Mouse (Mus musculus) lung, embryonic 14.5 days (tissue): Measurements from ENCODE around the gene Gxylt2. TPM values are rescaled to one million over a fixed set of nuclear protein-coding genes. Genes with fewer than 3 reads are reported as not detected.

Experiments used
- ATAC-seq: fragments of 200-750 bp; cut with Nextera tagmentation; 2 replicates; pipeline ENCODE4 v1.8.0; 2017; ENCODE audit warnings: mild to moderate bottlenecking, moderate TSS enrichment, moderate library complexity; ENCODE audit not compliant: insufficient read depth
- DNase-seq: peaks from one replicate; pipeline ENCODE4 v3.0.0-alpha.2; 2015
- H3K27ac ChIP-seq: fragments of 300-500 bp; sonication (generic); 2 replicates; pipeline ENCODE4 v1.5.1; 2014; ENCODE audit warnings: low read depth, mild to moderate bottlenecking, moderate library complexity
- H3K27me3 ChIP-seq: fragments of 300-500 bp; sonication (generic); 2 replicates; pipeline ENCODE4 v1.6.1; 2014; ENCODE audit warnings: low read length, control low read depth; ENCODE audit not compliant: insufficient read depth
- H3K36me3 ChIP-seq: fragments of 300-500 bp; sonication (generic); 2 replicates; pipeline ENCODE4 v1.6.1; 2014; ENCODE audit warnings: control low read depth; ENCODE audit not compliant: insufficient read depth
- H3K4me1 ChIP-seq: fragments of 300-500 bp; sonication (generic); 2 replicates; pipeline ENCODE4 v1.6.1; 2014; ENCODE audit warnings: antibody characterized with exemption, control low read depth; ENCODE audit not compliant: insufficient read depth
- H3K4me2 ChIP-seq: fragments of 300-500 bp; sonication (generic); 2 replicates; pipeline ENCODE4 v1.6.1; 2014; ENCODE audit warnings: mild to moderate bottlenecking
- H3K4me3 ChIP-seq: fragments of 300-500 bp; sonication (generic); 2 replicates; pipeline ENCODE4 v1.5.1; 2014; ENCODE audit warnings: low read depth, low read length
- H3K9ac ChIP-seq: fragments of 300-500 bp; sonication (generic); 2 replicates; pipeline ENCODE4 v1.6.1; 2014
- H3K9me3 ChIP-seq: fragments of 300-500 bp; sonication (generic); 2 replicates; pipeline ENCODE4 v1.6.1; 2016; ENCODE audit warnings: low read depth, low read length, control low read depth
- CTCF ChIP-seq: IDR thresholded peaks from 2 replicates; pipeline ENCODE4 v1.5.1; 2016; ENCODE audit warnings: antibody characterized with exemption, low read depth
- WGBS: fragments of 180-500 bp; shearing (Covaris S2); extraction: QIAGEN DNeasy Blood & Tissue Kit; methylation state at CpG from one replicate; pipeline ENCODE4 v1.1.7; 2014; 5-methylcytosine and 5-hydroxymethylcytosine counted together
- polyA plus RNA-seq: library from polyadenylated mRNA; unstranded; fragments of >200 nt; fragmentation: Nextera tagmentation; extraction: Ambion mirVana; gene quantifications from 2 replicates; pipeline ENCODE4 v1.2.1, GENCODE M21; 2014

The Gxylt2 gene
- polyA plus RNA-seq, 1 experiment from 2014 or later = 6.0 TPM

GRCm38 (mm10) chr6:100715296-100715828 is 10.8 kb downstream of the Gxylt2 start:
- peak overlapping the region; percentile 47; the same call in 1 of the 2 replicates for H3K27ac ChIP-seq
- H3K4me1 ChIP-seq = no peaks in the 10 kb centered on the region; the same call in 1 of the 2 replicates
- H3K4me3 ChIP-seq = no peak overlapping the region
- no peaks in the 10 kb centered on the region for H3K27me3 ChIP-seq
- no peak overlapping the region for H3K9ac ChIP-seq
- TF ChIP-seq CTCF = no peak
- H3K36me3 ChIP-seq = no peaks in the 10 kb centered on the region
- no peak overlapping the region for H3K4me2 ChIP-seq
- no peak for DNase-seq
- ATAC-seq = no peak; the same call in 1 of the 2 replicates
- no peaks in the 10 kb centered on the region for H3K9me3 ChIP-seq
- WGBS = 55% methylated on average over 8 of the region's 8 CpGs

GRCm38 (mm10) chr6:100716152-100716551 is 11.6 kb downstream of the Gxylt2 start:
- TF ChIP-seq CTCF = no peak
- no peak overlapping the region for H3K4me2 ChIP-seq
- no peak overlapping the region for H3K27ac ChIP-seq
- ATAC-seq (peak; percentile 45; the same call in 1 of the 2 replicates), DNase-seq (peak; percentile 32)
- WGBS = 36% methylated on average over 7 of the region's 7 CpGs
- no peaks in the 10 kb centered on the region; the same call in 1 of the 2 replicates for H3K4me1 ChIP-seq
- H3K36me3 ChIP-seq = no peaks in the 10 kb centered on the region
- H3K9me3 ChIP-seq = no peaks in the 10 kb centered on the region
- H3K4me3 ChIP-seq = no peak overlapping the region
- no peaks in the 10 kb centered on the region for H3K27me3 ChIP-seq
- H3K9ac ChIP-seq = no peak overlapping the region

- Histone ChIP-seq H3K27ac (no peak overlapping the region; the same call in 1 of the 2 replicates), H3K9ac (no peak overlapping the region), H3K4me3 (no peak overlapping the region), H3K36me3 (no peaks in the 10 kb centered on the region), H3K9me3 (no peaks in the 10 kb centered on the region), H3K4me1 (no peaks in the 10 kb centered on the region; the same call in 1 of the 2 replicates), H3K27me3 (no peaks in the 10 kb centered on the region), H3K4me2 (no peak overlapping the region)
- DNase-seq = no peak
- TF ChIP-seq CTCF = no peak
- ATAC-seq = no peak
- 63% methylated on average over 8 of the region's 8 CpGs for WGBS
These were observed 12.3 kb downstream of the Gxylt2 start for GRCm38 (mm10) chr6:100716817-100717216.

GRCm38 (mm10) chr6:100720098-100720501 is 15.6 kb downstream of the Gxylt2 start:
- no peak overlapping the region for H3K9ac ChIP-seq
- DNase-seq (peak; percentile 38), ATAC-seq (no peak)
- H3K9me3 ChIP-seq = no peaks in the 10 kb centered on the region
- H3K4me2 ChIP-seq = no peak overlapping the region
- H3K36me3 ChIP-seq = no peaks in the 10 kb centered on the region
- H3K4me3 ChIP-seq = no peak overlapping the region
- 46% methylated on average over 6 of the region's 6 CpGs for WGBS
- H3K27ac ChIP-seq = no peak overlapping the region
- TF ChIP-seq CTCF = no peak
- no peaks in the 10 kb centered on the region for H3K27me3 ChIP-seq
- no peaks in the 10 kb centered on the region; the same call in 1 of the 2 replicates for H3K4me1 ChIP-seq

- 23% methylated on average over 17 of the region's 17 CpGs for WGBS
- Histone ChIP-seq H3K27me3 (no peaks in the 10 kb centered on the region), H3K27ac (no peak overlapping the region), H3K9ac (no peak overlapping the region), H3K4me1 (no peaks in the 10 kb centered on the region; the same call in 1 of the 2 replicates), H3K36me3 (no peaks in the 10 kb centered on the region), H3K4me3 (no peak overlapping the region), H3K4me2 (no peak overlapping the region), H3K9me3 (no peaks in the 10 kb centered on the region)
- DNase-seq (no peak), ATAC-seq (no peak)
- no peak for TF ChIP-seq CTCF
These were observed 16.6 kb downstream of the Gxylt2 start for GRCm38 (mm10) chr6:100720882-100721721.

- Histone ChIP-seq H3K4me1 (no peaks in the 10 kb centered on the region; the same call in 1 of the 2 replicates), H3K4me2 (peak overlapping the region; percentile 32), H3K4me3 (no peak overlapping the region), H3K9ac (no peak overlapping the region), H3K9me3 (no peaks in the 10 kb centered on the region), H3K27ac (peak overlapping the region; percentile 3; the same call in 1 of the 2 replicates), H3K27me3 (no peaks in the 10 kb centered on the region), H3K36me3 (no peaks in the 10 kb centered on the region)
- no peak for TF ChIP-seq CTCF
- DNase-seq = peak; percentile 80
- ATAC-seq = peak; percentile 69
- WGBS = 27% methylated on average over 9 of the region's 9 CpGs
These were observed 27.5 kb downstream of the Gxylt2 start for GRCm38 (mm10) chr6:100731996-100732375.
